Mouse (Mus musculus) cerebellum, adult 9-10 months (tissue): ENCODE measurements around the gene Adssl1.

ENCODE experiments used
- DNase-seq: peaks from one replicate; pipeline ENCODE4 v3.0.0; 2022

Gene Adssl1

GRCm38 (mm10) chr12:112626455-112626854 is 6.6 kb downstream of the Adssl1 start:
- no peak for DNase-seq

- no peak for DNase-seq
Measured at GRCm38 (mm10) chr12:112627097-112627881, 7.4 kb downstream of the Adssl1 start.

GRCm38 (mm10) chr12:112628197-112628596 is 8.4 kb downstream of the Adssl1 start:
- DNase-seq, result no peak

- DNase-seq, result no peak
Measured at GRCm38 (mm10) chr12:112628928-112629721, 9.3 kb downstream of the Adssl1 start.

GRCm38 (mm10) chr12:112630029-112630428 is 10.2 kb downstream of the Adssl1 start:
- DNase-seq, result no peak

GRCm38 (mm10) chr12:112630796-112631195 is 11.0 kb downstream of the Adssl1 start:
- no peak for DNase-seq

- no peak for DNase-seq
Measured at GRCm38 (mm10) chr12:112631472-112631871, 11.6 kb downstream of the Adssl1 start.

GRCm38 (mm10) chr12:112632084-112632777 is 12.4 kb downstream of the Adssl1 start:
- DNase-seq, result no peak

- DNase-seq, result no peak
Measured at GRCm38 (mm10) chr12:112632907-112633306, 13.1 kb downstream of the Adssl1 start.

GRCm38 (mm10) chr12:112633686-112634085 is 13.8 kb downstream of the Adssl1 start:
- no peak for DNase-seq

- no peak for DNase-seq
Measured at GRCm38 (mm10) chr12:112639526-112639925, 19.7 kb downstream of the Adssl1 start.

- peak; percentile 68 for DNase-seq
Measured at GRCm38 (mm10) chr12:112643126-112643525, 23.3 kb downstream of the Adssl1 start.

GRCm38 (mm10) chr12:112644180-112644854 is 24.5 kb downstream of the Adssl1 start, which contains the start of gene Siva1:
Gene Siva1, plus strand, starts transcription at chr12:112644679.
- DNase-seq, result peak; percentile 99

GRCm38 (mm10) chr12:112644855-112645506 is 25.1 kb downstream of the Adssl1 start:
- DNase-seq, result peak; percentile 72

- DNase-seq, result no peak
Measured at GRCm38 (mm10) chr12:112646139-112646538, 26.3 kb downstream of the Adssl1 start.

- DNase-seq, result no peak
Measured at GRCm38 (mm10) chr12:112648081-112648480, 28.2 kb downstream of the Adssl1 start.

- no peak for DNase-seq
Measured at GRCm38 (mm10) chr12:112651778-112652439, 32.1 kb downstream of the Adssl1 start.

GRCm38 (mm10) chr12:112653157-112653824 is 33.4 kb downstream of the Adssl1 start:
- peak; percentile 94 for DNase-seq

- no peak for DNase-seq
Measured at GRCm38 (mm10) chr12:112654076-112654475, 34.2 kb downstream of the Adssl1 start.

- peak; percentile 81 for DNase-seq
Measured at GRCm38 (mm10) chr12:112658619-112659018, 38.8 kb downstream of the Adssl1 start.

- peak; percentile 71 for DNase-seq
Measured at GRCm38 (mm10) chr12:112659109-112659508, 39.3 kb downstream of the Adssl1 start.
